Comparison of ENCODE assay signal across 8 mouse cellular contexts in genomic region chr14:122475557-122476040, GRCm38 (mm10). TPM values are rescaled to one million over a fixed set of nuclear protein-coding genes. Genes with fewer than 3 reads are reported as not detected.
A peak's percentile ranks its signal among the peaks of the same experiment; 100 is the strongest.
DNase-seq lines count a peak whose midpoint lies in the region; ATAC-seq lines count a peak whose summit lies in the region.

No protein-coding gene starts in this region.

- no peak for DNase-seq in kidney, adult 8-10 months
- DNase-seq in thymus, postnatal 25 days: no peak
- no peak for DNase-seq in thymus, postnatal 14 days
- no peak for DNase-seq in adrenal gland, adult 18-20 months (ENCODE audit: low spot score in 2 of 2)

- peaks cover 27% of the 10 kb centered on the region for H3K4me1 ChIP-seq in kidney, embryonic 16.5 days (ENCODE audit: insufficient read depth, low read length)
- peaks cover 4% of the 10 kb centered on the region; the same call in 1 of the 2 replicates for H3K4me1 ChIP-seq in brown adipose tissue, adult 24 weeks (ENCODE audit: control insufficient read depth, insufficient read depth, insufficient read length, low read length)
- peaks cover 29% of the 10 kb centered on the region for H3K4me1 ChIP-seq in hindbrain, embryonic 13.5 days (replicated peaks)
- H3K4me1 ChIP-seq in midbrain, embryonic 12.5 days: peaks cover 35% of the 10 kb centered on the region

- peak overlapping the region; percentile 59 for H3K4me2 ChIP-seq in kidney, embryonic 16.5 days (replicated peaks; ENCODE audit: low read depth, low read length)
- peak overlapping the region; percentile 56 for H3K4me2 ChIP-seq in hindbrain, embryonic 13.5 days
- H3K4me2 ChIP-seq in midbrain, embryonic 12.5 days (replicated peaks): peak overlapping the region; percentile 71

- no peak overlapping the region for H3K9ac ChIP-seq in kidney, embryonic 16.5 days (replicated peaks; ENCODE audit: low read length)
- H3K9ac ChIP-seq in hindbrain, embryonic 13.5 days: peak overlapping the region; percentile 87
- H3K9ac ChIP-seq in midbrain, embryonic 12.5 days (replicated peaks): peak overlapping the region; percentile 97

- no peak overlapping the region for H3K27ac ChIP-seq in kidney, embryonic 16.5 days (ENCODE audit: low read length)
- no peak overlapping the region for H3K27ac ChIP-seq in brown adipose tissue, adult 24 weeks (replicated peaks; ENCODE audit: low read depth, low read length)
- peak overlapping the region; percentile 96 for H3K27ac ChIP-seq in hindbrain, embryonic 13.5 days
- H3K27ac ChIP-seq in midbrain, embryonic 12.5 days (replicated peaks): peak overlapping the region; percentile 99

- H3K27me3 ChIP-seq in kidney, embryonic 16.5 days (ENCODE audit: insufficient read depth, low read length): peaks cover 96% of the 10 kb centered on the region
- H3K27me3 ChIP-seq in hindbrain, embryonic 13.5 days: peaks cover 66% of the 10 kb centered on the region
- H3K27me3 ChIP-seq in midbrain, embryonic 12.5 days: peaks cover 74% of the 10 kb centered on the region

- WGBS in kidney, embryonic 16.5 days: under 1% methylated on average over 65 of the region's 65 CpGs
- WGBS in hindbrain, embryonic 13.5 days: under 1% methylated on average over 57 of the region's 65 CpGs
- under 1% methylated on average over 58 of the region's 65 CpGs for WGBS in midbrain, embryonic 12.5 days

- no peaks in the 10 kb centered on the region for H3K9me3 ChIP-seq in kidney, embryonic 16.5 days (ENCODE audit: low read length)
- no peaks in the 10 kb centered on the region for H3K9me3 ChIP-seq in hindbrain, embryonic 13.5 days
- H3K9me3 ChIP-seq in midbrain, embryonic 12.5 days: no peaks in the 10 kb centered on the region

- H3K4me3 ChIP-seq in kidney, embryonic 16.5 days (ENCODE audit: low read length): peak overlapping the region; percentile 47
- H3K4me3 ChIP-seq in brown adipose tissue, adult 24 weeks (ENCODE audit: insufficient read depth, low read depth, low read length): peak overlapping the region; percentile 44
- peak overlapping the region; percentile 58 for H3K4me3 ChIP-seq in hindbrain, embryonic 13.5 days
- peak overlapping the region; percentile 77 for H3K4me3 ChIP-seq in midbrain, embryonic 12.5 days

- H3K36me3 ChIP-seq in kidney, embryonic 16.5 days (ENCODE audit: insufficient read depth, low read length): no peaks in the 10 kb centered on the region
- H3K36me3 ChIP-seq in hindbrain, embryonic 13.5 days: no peaks in the 10 kb centered on the region; the same call in 1 of the 2 replicates
- no peaks in the 10 kb centered on the region for H3K36me3 ChIP-seq in midbrain, embryonic 12.5 days

- ATAC-seq in kidney, embryonic 16.5 days (ENCODE audit: low FRiP score, low TSS enrichment): peak; percentile 17
- peak; percentile 2; the same call in 1 of the 2 replicates for ATAC-seq in hindbrain, embryonic 13.5 days (ENCODE audit: low FRiP score)
- ATAC-seq in midbrain, embryonic 12.5 days (ENCODE audit: low FRiP score, low read depth): no peak

RNA-seq across cellular contexts. Expression of gene Zic2, which starts 0.4 kb away (rescaled TPM):
- polyA plus RNA-seq in kidney, embryonic 16.5 days (2015; fragmentation: Nextera tagmentation; extraction: Ambion mirVana): not detected in 2 replicates
- polyA plus RNA-seq in brown adipose tissue, adult 24 weeks (2012; ENCODE audit: insufficient read depth, insufficient read length, missing spikeins): not detected in 2 replicates
- 9.3 and 13.7 TPM in 2 replicates for polyA plus RNA-seq in hindbrain, embryonic 13.5 days (2015; fragmentation: Nextera tagmentation; extraction: Ambion mirVana)
- polyA plus RNA-seq in midbrain, embryonic 12.5 days (2016; fragmentation: Nextera tagmentation; extraction: Ambion mirVana): 14.2 and 21.1 TPM in 2 replicates
- total RNA-seq in adrenal gland, adult 18-20 months (2021): not detected

RNA-seq across cellular contexts. Expression of gene Zic5, which starts 10.1 kb away (rescaled TPM):
- 0.06 and 0.14 TPM in 2 replicates for polyA plus RNA-seq in kidney, embryonic 16.5 days (2015; fragmentation: Nextera tagmentation; extraction: Ambion mirVana)
- polyA plus RNA-seq in brown adipose tissue, adult 24 weeks (2012; ENCODE audit: insufficient read depth, insufficient read length, missing spikeins): not detected in 2 replicates
- polyA plus RNA-seq in hindbrain, embryonic 13.5 days (2015; fragmentation: Nextera tagmentation; extraction: Ambion mirVana): 10.9 and 13.9 TPM in 2 replicates
- polyA plus RNA-seq in midbrain, embryonic 12.5 days (2016; fragmentation: Nextera tagmentation; extraction: Ambion mirVana): 15.7 and 30.2 TPM in 2 replicates
- total RNA-seq in adrenal gland, adult 18-20 months (2021): not detected

RNA-seq across cellular contexts. Expression of gene Gm10837, which starts 14.8 kb away (rescaled TPM):
- not detected in 2 replicates for polyA plus RNA-seq in kidney, embryonic 16.5 days (2015; fragmentation: Nextera tagmentation; extraction: Ambion mirVana)
- not detected in 2 replicates for polyA plus RNA-seq in brown adipose tissue, adult 24 weeks (2012; ENCODE audit: insufficient read depth, insufficient read length, missing spikeins)
- polyA plus RNA-seq in hindbrain, embryonic 13.5 days (2015; fragmentation: Nextera tagmentation; extraction: Ambion mirVana): 0.41 and 0.74 TPM in 2 replicates
- polyA plus RNA-seq in midbrain, embryonic 12.5 days (2016; fragmentation: Nextera tagmentation; extraction: Ambion mirVana): 0.31 and 0.68 TPM in 2 replicates
- not detected for total RNA-seq in adrenal gland, adult 18-20 months (2021)

RNA-seq across cellular contexts. Expression of gene Gm5089, which starts 24.7 kb away (rescaled TPM):
- not detected in 2 replicates for polyA plus RNA-seq in kidney, embryonic 16.5 days (2015; fragmentation: Nextera tagmentation; extraction: Ambion mirVana)
- polyA plus RNA-seq in brown adipose tissue, adult 24 weeks (2012; ENCODE audit: insufficient read depth, insufficient read length, missing spikeins): not detected in 2 replicates
- 1.8 and 3.0 TPM in 2 replicates for polyA plus RNA-seq in hindbrain, embryonic 13.5 days (2015; fragmentation: Nextera tagmentation; extraction: Ambion mirVana)
- 1.7 and 2.6 TPM in 2 replicates for polyA plus RNA-seq in midbrain, embryonic 12.5 days (2016; fragmentation: Nextera tagmentation; extraction: Ambion mirVana)
- not detected for total RNA-seq in adrenal gland, adult 18-20 months (2021)

RNA-seq across cellular contexts. Expression of gene Pcca, which starts 58.5 kb away (rescaled TPM):
- polyA plus RNA-seq in kidney, embryonic 16.5 days (2015; fragmentation: Nextera tagmentation; extraction: Ambion mirVana): 29.7 and 30.7 TPM in 2 replicates
- polyA plus RNA-seq in brown adipose tissue, adult 24 weeks (2012; ENCODE audit: insufficient read depth, insufficient read length, missing spikeins): 344 and 349 TPM in 2 replicates
- polyA plus RNA-seq in hindbrain, embryonic 13.5 days (2015; fragmentation: Nextera tagmentation; extraction: Ambion mirVana): 26.7 and 29.7 TPM in 2 replicates
- 32.2 and 33.5 TPM in 2 replicates for polyA plus RNA-seq in midbrain, embryonic 12.5 days (2016; fragmentation: Nextera tagmentation; extraction: Ambion mirVana)
- total RNA-seq in adrenal gland, adult 18-20 months (2021): 100 to 1,000 TPM; 157 to 179 TPM

Comparison
In these comparisons a context has a peak if more than half of its experiments do, and no peak if none do; other contexts are left out.
1. H3K27ac ChIP-seq: peak in hindbrain, embryonic 13.5 days (single experiment) and midbrain, embryonic 12.5 days (single experiment); none in kidney, embryonic 16.5 days (single experiment) and brown adipose tissue, adult 24 weeks (single experiment).
2. RNA of gene Zic5, which starts 10.1 kb away (polyA plus RNA-seq): 15.7 to 30.2 TPM in midbrain, embryonic 12.5 days and 10.9 to 13.9 TPM in hindbrain, embryonic 13.5 days; 0.06 to 0.14 TPM in kidney, embryonic 16.5 days and not detected in brown adipose tissue, adult 24 weeks; every median in the first group is over 10 times any median in the second.
3. Peak in every context shown above with its lines, with median percentiles within 50 percentile points of each other: H3K4me2 ChIP-seq and H3K4me3 ChIP-seq.